Mouse (Mus musculus) thymus, postnatal 10 days (tissue): ENCODE data around the gene Fam198a.

Source experiments
- DNase-seq, 2 experiments: peaks; one replicate each; pipeline ENCODE4 v3.0.0; 2021; ENCODE audit warnings: low spot score in 2 of 2

Fam198a gene

DNA sequence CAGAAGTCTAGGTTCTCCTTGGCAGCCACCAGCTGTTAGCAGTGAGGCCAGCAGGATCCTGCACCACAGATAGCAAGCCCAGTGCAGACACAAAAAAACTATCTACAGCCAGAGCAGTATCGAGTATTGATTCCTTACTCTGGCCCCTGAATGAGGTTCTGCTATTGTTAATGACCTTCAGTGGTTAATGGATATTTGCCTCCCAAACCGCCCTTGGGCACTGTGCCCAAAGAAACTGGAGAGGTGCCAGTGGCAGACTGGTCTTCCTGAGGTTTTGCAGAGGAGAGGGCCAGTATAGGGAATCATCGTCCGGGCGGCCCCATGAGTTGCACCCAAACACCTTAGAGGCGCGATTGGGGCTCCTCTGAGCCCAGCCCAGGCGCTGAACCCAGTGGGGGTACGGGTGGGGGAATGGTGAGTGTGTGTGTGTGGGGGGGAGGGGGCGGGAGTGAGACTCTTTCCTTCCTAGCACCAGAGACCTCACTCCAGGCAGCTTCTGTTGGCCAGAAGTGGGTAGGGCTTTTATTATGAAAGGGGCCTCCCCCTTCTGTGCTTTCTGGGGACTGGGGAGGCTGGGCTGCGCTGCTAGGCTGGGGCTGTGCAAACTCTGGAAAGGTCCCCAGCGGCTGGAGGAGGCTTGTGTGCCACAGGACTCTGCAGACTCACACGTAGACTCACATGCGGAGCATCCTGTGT is at the start of gene Fam198a:
Gene Fam198a, plus strand, starts transcription at position 571 of the 696 bp plus-strand sequence.
- DNase-seq = no peak

DNA sequence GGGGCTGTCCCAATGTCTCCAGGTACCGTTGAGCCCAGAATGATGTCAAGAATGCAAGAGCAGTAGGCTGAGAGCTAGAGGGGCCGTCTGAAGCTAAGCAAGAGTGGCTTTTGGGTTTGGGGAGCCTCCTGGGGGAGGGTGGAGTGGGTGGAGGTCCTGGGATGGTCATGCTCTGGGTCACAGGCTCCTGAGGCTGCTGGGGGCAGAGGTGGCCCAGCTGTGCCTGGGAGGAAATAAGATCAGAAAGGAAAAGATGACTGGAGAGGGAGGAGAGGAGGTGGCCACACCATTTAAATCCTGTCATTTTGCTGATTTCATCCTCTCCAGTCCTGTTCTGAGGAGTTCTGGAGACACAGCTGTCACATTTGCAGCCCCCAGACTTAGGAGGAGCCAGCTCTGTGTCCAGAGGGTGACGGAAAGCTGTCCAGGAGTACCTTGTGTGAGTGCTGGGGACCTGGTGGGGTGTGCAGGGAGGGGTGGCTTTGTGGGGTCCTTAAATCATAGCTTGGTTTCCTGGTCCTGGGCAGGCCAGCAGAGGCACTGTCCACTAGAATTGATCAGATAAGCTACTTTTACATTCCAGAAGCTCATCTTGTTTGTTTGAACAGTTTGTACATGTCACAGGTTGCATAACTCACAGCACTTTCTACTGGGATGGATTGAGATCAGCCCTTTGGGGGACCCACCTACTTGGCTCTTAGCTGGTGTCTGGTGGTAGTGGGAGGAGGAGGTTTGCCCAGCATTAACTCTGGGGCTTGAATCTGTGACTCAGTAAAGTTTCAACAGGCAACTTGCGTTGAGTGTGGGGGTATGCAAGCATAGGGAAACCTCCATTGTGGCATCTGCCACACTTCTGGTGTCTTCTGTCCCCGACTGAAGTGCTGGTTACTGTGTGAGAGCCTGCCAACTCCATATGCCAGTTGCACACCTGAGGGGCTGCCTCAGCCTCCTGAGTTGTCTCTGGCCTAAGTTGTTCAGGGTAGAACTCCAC is 48.8 kb upstream of the Fam198a start:
- DNase-seq = no peak

DNA sequence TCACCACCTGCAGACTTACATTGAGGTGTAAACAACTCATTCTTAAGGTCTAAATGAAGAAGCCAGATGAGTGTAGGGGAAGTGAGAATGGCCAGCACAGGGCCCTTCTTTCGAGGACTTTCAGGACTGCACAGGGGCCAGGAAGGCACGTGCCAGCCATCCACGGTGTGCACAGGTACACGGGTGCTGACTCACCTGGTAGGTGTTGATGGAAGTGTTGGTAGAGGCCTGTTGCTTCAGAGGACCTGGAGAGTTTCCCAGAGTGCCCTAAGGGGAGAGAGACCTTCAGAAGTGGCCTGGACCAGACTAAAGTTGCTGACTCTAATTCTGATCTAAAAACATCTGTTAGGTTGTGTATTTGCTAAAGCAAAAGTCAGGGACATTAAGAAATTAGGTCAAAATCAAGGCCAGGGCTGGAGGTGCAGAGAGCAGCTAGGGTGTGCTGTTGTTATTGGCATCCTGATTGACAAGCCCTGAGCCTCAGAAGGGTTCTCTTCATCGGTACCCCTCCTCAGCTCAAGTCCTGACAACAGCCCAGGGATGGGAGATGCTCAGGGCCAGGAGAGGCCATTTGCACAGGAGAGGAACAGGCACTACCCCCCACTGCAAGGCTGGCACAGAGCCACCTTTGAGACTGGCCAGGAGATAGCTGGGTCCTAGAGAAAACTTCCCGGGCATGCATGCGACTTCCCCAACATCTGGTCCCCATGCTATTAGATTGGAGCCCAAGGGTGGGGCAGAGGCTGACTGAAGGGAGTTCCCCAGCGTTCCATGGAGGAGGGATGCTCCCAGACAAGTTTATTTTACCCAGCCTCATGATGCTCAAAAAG is 47.1 kb upstream of the Fam198a start:
- no peak for DNase-seq

DNA sequence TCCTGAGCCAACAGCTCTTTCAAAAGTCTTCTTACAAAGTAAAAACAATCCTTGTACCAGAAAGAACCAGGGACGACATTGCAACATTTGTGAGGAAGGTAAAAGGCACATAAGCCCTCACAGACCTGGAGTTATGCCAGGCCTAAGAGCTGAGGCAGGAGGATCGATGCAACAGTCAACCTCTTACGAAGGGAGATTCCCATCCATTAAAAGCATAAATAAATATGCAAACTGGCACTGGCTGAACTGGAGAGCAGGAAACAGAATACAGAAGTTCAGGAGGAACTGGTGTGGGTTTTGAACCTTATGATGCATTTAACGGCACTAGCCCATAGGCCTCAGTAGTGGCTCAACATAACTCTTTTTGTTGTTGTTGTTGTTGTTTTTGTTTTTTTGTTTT is 46.5 kb upstream of the Fam198a start:
- no peak for DNase-seq

DNA sequence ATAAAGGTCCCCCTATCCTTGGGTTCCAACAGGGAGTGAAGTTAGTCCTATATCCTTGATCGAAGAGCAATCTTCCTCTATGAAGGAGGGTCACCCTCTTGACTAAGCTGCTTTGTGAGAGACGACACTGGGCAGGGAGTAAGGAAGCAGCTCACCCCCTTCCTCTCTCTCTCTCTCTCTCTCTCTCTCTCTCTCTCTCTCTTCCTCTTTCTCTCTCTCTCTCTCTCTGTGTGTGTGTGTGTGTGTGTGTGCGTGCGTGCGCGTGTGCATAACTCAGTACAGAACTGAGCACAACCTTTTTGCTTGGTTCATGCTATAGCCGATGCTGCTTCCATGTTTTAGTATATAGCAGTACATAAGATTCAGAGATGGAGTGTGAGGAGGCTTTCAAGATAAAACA is 45.8 kb upstream of the Fam198a start:
- no peak for DNase-seq

DNA sequence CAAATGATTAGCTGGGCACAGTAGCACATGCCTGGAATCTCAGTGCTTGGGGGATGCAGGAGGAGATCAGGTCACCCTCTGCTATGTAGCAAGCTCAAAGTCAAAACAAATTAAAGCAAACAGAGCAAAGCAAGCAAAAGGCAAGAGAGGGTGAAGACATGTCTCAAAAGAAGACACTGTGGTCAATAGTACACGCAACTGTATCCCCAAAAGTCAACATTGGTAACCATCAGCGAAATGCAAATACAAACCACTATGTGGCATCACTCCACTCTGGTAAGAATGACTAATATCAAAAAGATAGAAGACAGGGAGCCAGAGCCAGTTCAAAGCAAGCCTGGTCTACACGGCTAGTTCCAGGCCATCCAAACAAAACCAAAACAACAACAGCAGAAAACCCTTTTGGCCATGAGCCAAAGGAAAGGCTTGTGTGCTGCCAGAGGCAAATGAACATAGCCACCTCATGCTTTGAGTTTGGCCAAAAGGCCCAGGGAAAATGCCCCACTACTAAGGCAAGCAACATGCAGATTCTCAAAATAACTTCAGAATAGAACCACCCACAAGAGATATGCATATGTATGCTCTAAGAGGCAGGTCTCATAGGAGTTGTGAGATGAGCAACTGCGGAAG is 45.1 kb upstream of the Fam198a start:
- no peak for DNase-seq

DNA sequence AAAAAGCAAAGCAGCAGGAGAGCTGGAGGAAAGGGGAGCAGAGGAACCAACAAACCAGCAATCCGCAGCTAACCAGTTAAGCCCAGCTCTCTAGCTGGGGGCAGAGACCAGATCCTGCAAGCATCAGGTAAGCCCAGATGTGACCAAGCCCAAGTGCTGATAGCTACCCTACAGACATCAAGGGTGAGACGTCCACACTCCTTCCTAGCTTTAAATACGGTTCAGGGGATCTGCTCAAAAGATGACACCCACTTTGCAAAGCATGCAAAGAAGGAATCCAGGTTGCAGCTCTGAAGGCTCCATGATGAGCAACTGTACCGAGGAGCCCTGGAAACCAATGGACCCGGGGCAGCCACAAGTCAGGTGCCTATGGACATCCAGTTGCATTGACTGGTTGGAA is 44.3 kb upstream of the Fam198a start:
- DNase-seq = no peak

DNA sequence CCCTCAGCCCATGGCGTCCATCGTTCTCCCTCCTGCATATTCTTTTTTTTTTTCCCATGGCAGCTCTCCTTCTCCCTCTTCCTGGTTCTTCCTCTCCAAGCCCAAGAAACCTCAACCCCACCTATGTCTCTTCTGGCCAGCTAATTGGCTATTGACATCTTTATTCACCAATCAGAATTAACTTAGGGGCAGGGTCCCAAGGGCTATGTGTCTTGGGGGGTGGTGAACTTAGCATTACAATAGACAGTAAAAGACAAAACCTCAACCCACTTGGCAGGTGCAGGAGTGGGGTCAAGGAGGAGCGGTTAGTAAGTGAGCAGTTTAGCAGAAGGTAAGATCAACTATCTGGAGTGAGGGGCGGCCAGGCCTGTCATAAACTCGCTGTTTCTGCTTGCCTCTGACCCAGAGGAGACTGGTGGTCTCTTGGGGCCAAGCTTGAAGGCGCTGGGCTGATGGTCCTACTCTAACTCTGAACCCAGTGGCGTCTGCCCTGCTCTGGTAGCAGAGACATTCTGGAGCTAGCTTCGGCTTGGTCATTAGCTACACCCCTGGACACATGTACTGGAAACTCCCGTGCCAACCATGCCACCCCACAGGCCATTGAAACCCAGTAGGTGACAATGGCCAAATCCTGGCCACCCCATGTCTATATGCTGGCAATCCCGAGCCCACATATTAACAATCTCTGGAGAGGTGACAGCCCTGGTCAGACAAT is 43.3 kb upstream of the Fam198a start:
- no peak for DNase-seq

DNA sequence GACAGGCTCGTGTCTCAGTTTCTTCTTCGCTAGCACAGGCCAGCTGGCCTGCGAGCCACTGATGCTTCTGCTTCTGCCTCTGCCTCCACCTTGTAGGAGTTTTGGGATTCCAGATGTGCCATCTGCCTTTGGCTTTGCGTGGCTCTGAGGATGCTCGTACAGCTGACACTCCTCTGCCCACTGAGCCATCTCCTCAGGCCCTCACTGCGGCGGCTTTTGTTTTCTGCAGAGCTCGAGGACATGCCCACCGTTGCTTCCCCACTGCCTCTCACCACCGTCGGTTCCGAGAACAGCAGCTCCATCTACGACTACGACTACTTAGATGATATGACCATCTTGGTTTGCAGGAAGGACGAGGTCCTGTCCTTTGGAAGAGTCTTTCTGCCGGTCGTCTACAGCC is 42.5 kb upstream of the Fam198a start:
- DNase-seq = no peak

DNA sequence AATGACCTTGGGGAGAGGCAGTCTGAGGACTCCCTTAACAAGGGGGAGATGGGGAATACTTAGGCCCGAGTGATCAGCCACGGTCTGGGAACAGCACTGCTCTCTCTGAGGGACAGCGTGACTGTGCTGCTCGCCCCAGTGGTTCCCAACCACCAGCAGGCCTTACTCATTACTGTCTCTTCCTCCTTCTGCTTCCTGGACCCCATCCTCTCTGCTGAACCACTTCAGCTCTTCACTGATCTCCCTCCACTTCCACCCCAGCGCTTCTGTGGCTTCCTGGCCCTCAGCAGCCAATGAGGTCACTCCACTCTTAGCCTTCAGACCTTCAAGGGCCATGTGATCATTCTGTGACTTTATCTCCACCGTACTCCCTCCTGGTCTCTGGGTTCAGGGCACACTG is 41.2 kb upstream of the Fam198a start:
- DNase-seq = no peak

DNA sequence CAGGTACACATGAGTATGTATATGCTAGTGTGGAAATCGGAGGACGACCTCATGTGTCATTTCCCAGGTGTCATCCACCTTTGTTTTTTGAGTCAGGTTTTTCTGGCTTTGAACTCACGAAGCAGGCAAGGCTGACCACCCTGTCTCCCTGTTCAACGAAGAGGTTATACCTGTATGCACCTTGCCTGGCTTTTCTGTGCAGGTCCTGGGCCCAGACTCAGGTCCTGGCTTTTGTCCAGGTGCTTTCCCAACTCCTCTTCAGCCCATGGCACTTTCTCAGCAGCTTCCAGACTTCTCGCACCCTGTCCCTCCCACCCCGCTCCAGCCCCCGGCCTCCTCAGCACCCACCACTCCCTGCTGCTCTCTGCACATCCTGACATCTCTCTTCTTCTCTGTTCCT is 39.6 kb upstream of the Fam198a start:
- no peak for DNase-seq

DNA sequence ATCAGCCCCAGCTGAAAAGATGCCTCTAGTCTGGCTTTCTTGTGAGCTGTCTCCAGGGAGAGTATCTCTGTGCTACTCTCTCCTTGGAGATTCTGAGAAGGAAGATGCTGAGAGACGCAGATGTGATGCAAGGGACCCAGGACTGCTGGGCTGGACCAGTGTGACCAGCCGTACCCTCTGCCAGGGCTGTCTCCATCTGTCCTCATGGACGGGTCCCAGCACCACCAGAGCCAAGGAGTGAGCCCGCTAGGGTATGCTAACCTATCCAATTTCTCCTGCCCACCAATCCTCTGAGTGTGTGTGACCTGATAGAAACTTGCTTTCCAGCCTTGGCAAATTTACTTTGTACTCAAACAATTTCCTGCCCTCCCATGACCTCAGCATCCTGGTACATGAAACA is 38.0 kb upstream of the Fam198a start:
- no peak for DNase-seq

DNA sequence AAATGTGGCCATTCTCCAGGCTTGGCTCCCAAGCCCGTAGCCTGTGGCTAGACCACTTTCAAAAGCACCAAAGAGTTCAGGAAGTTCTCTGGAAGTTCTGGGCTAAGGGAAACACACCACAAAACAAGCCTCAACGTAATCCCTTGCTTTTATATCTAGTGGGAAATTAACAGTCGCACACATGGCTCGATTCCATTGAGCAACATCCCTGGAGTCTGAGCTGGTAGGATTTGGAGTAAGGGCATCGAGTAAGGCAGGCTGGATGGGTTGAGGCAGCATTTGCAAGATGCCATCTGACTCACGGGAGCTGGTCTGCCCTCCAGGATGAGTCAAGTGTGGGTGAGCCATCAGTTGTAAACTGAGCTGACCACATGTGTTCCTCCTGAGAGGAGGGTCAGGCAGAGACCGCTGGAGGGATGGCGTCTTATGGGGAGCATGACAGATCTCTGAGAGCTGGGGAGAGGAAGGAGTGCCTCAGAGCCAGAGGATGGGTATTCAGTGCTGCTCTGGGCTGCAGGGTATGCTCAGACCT is 36.5 kb upstream of the Fam198a start:
- DNase-seq = no peak

DNA sequence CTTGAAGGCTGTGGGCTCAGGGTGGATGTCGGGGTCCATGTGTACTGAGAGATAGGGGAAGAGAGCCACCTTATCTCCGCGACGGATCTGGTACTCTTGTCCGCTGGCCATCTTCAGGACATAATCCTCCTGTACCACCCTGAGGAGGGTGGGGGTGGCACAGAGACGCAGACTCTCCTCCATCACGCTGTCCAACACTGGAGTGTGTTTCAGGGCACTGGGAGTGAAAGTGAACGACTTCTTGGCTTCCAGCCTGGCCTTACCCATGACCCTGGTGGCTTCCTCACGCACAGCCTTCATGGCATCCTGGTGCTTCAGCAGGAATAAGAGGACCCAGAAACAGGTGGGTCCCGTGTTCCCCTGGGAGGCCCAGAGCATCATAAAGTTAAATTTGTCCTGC is 35.7 kb upstream of the Fam198a start:
- DNase-seq = no peak

DNA sequence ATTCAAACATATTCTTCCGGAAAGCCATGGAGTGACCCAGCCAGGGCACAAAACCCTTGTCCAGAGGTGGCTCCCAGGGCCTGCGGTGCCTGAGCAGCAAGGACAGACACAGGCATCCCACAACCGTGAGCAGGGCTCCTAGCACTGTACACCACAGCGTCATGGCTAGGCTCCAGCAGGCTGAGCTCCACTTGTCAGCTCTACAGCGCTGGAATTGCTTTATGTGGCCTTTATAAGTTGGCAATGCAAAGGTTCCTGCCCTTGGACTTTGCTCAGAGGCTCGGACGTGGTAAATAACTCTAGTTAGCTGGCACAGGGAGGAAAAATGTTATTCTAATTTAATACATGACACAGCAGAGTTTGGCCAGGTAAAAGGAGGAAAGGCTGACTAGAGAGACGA is 34.7 kb upstream of the Fam198a start, which contains the start of gene Cyp8b1:
Gene Cyp8b1, minus strand, starts transcription at position 204 of the 400 bp plus-strand sequence.
- DNase-seq = no peak

DNA sequence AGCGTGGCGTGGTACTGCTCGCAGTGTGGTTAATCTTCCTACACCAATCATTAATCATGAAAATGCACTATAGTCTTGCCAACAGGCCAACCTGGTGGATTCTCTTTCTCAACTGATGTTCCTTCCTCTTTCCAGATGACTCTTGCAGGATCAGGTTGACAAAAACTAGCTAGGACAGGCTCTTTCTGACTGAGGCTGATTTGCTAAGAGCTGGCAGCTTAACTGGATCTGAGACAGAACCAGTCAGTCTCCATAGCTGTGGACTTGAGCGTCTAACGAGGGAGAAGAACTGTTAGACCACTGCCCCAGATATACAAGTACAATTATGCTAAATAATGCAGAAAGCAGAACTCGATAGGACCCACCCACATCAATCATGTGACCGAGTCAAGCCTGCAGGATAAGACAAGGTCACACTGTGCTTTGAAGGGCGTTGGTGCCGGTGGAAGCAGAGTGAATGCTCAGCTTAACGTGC is 31.7 kb upstream of the Fam198a start:
- no peak for DNase-seq

DNA sequence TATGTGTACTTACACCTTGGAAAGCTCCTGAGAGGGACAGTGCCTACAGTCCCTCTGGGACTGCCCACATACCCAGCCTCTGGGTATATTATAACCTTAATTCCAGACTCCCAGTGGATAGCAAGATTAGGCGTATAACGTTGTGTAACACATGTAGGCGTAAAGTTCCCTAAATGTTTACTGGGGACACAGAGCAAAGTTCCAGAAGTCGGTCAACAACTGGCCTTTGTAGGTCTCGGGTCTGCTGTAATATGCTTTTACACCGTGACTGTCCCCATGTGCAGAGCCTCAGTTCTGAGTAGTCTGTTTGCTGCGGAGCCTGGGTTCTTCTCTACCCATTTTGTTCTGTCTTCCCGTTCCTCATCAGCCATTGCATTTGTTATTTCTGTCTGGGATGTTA is 27.3 kb upstream of the Fam198a start:
- no peak for DNase-seq

DNA sequence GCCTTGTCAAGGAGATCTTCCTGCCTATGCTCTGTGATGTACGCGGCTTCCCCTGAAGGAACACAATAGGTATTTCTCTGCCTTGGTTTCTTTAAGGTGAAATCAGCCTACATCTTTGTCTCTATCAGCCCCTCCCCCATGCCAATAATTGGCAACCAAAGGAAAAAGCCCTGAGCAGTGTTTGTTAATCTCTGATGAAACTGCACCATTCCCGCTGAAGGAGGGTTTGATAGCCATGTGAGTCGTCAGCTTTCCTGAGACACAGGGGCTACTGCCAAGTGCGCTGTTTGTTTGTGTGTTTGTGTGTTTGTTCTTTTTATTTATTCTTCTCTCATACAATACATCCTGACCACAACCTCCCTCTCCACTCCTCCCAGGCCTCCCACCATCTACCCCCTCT is 26.9 kb upstream of the Fam198a start:
- no peak for DNase-seq

DNA sequence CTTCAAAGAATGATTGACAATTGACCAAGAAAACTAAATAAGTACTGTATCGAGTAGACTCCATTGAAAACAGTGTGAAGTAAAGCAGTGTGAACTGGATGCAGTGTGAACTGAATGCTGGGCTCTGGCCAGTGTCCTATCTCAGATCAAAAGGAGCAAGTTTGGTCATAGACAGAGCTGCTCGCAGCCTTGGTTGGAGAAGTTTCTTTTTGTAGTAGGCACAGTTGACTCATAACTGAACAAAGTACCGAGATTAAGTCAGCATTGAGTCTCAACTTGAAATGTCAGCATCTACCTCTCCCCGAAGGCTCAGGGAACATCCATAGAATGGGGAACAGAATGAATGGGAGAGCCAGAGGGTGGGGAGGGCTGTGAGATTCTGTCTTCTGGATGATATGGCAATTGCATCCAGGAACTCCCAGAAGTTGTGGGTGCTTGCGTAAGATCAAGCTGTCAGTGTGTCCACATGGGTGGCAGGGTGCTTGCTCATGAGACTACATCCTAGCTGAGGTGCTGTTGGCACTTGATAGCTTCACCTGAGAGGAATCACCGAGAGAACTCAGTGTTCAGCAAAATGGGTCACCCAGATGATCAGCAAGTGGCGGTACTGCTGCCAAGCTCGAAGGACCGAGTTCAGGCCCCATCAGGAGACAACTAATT is 25.8 kb upstream of the Fam198a start:
- DNase-seq = no peak

DNA sequence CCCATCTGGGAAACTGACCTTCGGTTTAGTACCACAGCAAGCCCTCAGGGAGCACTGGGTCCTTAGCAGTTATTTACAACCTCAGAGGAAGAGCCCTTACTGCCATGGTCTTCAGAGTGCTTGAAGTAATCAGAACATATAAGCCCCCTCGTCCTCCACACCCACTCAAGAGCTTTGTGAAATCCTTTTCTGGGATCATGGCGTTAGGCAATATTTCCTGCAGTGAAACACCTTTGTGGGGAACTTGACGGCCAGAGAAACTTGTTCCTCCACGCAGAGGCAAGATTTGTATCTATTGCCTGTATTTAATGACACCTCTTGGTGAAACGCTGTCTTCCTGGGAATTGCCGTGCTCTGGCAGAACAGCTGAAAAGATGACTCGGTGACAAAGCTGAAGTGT is 24.8 kb upstream of the Fam198a start:
- DNase-seq = no peak
